Mouse (Mus musculus) right cerebral cortex, adult 18-20 months (tissue): Measurements from ENCODE around the gene Pip5k1c.

Source experiments
- DNase-seq: peaks from one replicate; pipeline ENCODE4 v3.0.0; 2022; ENCODE audit warnings: mixed read lengths

Pip5k1c gene

GRCm38 (mm10) chr10:81284719-81285118 lies 8.0 kb upstream of the Pip5k1c start:
- DNase-seq, result no peak

- DNase-seq, result peak; percentile 84
Measured at GRCm38 (mm10) chr10:81285694-81286450, 6.9 kb upstream of the Pip5k1c start.

DNA sequence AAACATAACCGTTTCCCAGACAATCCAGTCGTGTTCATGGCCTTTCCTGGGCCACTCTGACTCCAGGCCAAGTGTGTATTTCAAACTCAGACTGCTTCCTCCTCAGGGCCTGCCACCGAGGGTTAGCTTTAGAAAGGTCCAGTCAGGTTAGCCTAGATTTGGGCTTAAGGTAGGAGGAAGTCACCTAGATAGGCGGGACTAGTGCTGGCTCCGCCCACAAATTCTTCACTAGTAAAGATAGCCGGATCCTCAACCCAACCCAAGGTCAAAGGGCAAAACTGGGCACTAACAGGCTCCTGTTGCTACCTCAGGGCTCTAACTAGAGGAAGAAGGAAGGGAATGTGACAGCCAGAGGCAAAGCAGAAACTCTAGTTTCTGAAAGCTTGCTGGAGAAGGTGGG lies 6.2 kb upstream of the Pip5k1c start:
- DNase-seq, result no peak

DNA sequence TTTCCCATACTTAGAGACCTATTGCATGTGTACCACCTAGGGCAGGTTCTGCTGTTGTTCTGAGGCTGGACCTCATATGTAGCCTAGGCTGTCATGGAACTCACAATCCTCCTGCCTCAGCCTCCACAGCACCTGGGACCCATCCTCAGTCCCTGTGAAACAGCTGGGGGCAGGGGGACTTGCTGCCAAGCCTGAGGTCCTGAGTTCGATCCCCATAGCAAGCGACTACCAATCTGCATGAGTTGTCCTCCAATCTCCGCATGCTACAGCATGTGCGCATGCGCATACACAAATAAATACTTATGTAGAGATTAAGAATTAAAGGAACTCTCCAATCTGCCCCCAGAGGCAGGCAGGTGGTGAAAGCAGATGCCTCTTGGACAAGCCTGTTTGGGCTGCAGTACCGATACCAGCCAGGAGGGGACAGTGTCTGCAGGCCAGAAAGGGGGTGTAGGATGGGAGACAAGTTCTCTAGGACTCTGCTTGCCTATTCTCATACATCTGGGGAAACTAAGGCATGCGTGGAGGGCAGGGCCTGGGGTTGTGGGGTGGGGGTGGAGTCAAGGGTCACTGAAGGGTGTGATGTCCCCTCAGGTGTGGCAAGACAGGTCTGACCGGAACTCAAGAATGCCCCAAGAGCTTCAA lies 5.1 kb upstream of the Pip5k1c start:
- no peak for DNase-seq

DNA sequence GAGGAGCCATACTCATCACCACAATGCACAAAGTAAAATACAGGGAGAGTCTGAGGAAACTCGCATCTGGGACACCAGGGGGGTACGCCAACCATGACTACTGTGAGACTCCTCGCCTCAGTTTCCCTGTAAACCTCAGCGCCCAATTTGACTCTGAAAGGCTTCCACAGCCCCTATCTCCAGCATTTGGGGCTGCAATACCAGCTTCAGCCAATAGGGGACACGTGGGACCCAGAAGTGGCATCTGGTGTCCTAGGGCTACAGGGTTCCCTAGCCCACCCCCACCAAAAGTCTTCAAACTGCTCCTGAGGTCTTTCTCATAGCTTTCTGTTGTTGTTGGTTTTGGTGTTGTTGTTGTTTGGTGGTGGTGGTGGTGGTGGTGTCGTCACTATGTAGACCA lies 4.2 kb upstream of the Pip5k1c start:
- no peak for DNase-seq

DNA sequence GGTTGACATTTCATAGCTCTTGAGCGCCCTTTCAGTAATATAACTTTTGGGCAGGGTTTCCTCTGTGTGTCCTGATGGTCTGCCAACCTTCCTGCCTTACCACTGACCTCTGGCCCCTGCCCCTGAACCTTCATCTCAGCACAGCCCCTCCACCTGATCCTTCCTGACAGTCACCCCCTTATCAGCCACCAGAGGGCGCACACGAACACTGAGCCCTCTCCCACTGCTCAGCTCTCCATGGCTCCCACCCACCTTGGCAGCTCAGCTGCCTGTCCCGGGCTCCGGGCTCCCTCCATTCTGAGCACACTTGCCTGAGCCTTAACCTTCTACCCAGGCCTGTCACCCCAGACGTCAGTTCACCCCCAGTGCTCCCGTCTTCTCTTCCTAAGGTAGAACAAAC lies 3.5 kb upstream of the Pip5k1c start:
- DNase-seq, result peak; percentile 57

- no peak for DNase-seq
Measured at GRCm38 (mm10) chr10:81289811-81290210, 3.0 kb upstream of the Pip5k1c start.

DNA sequence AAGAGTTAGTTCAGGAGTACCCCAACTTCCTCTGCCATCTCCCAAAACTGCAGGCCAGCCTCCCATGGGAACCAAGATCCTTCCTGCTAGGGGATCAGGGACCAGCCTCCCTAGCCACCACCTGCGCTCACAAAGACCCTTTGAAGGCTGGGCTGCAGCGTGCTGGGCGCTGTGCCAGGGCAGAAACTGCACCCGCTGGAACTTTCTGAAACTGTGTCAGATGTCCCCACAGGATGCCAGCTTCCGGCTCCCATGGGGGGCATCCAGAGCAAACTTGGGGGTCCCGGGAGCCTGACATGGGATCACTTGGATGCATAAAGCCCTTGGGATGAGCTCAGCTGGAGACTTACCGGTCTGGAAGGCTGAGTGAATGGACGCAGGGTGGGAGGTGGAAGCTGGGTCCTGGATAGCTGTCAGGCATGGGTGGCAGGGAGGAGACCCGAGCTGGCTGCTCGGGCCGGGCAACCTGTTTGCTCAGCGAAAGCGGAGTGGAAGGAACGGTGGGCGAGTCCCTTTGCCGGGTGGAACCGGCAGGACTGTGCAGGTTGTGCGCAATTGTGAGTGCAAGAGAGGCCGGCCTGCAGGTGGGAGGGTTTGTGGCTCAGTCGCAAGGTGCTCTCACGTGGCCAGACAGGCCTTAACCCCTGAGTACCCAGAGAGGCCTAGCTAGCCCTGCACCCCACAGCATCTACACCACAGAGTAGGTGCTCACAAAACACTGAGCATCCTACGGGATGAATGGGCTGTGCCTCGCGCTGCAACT lies 1.9 kb upstream of the Pip5k1c start:
- DNase-seq, result no peak

DNA sequence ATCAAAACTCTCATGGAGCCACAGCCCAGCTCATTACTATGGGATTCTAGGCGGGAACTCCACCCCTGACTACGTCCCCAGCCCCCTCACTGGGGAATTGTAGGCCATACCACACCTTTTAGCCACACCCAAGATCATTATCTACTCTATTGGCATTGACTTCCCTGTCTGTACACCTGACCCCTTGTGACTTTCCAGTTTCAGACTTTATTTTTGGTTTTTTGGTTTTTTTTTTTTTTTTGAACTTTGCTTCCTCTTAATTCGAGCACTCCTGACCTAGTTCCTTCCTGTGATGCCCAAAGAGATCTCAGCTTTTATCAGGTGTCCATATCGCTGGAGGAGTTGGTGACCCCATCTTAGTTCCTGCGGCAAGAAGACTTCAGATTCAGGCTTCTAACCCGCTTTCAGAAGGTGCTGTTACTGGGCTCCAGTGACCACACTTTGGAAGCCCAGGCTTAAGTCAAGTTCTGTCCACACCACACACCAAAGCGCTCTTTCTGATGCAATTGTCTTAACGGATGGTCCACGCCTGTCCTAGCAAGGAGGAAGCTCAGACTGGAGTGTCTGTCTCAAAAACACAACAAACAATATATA lies 1.2 kb upstream of the Pip5k1c start, which contains the start of gene Tjp3:
TSS of gene Tjp3 (minus strand) at position 71 of the 594 bp plus-strand sequence.
- DNase-seq, result no peak

DNA sequence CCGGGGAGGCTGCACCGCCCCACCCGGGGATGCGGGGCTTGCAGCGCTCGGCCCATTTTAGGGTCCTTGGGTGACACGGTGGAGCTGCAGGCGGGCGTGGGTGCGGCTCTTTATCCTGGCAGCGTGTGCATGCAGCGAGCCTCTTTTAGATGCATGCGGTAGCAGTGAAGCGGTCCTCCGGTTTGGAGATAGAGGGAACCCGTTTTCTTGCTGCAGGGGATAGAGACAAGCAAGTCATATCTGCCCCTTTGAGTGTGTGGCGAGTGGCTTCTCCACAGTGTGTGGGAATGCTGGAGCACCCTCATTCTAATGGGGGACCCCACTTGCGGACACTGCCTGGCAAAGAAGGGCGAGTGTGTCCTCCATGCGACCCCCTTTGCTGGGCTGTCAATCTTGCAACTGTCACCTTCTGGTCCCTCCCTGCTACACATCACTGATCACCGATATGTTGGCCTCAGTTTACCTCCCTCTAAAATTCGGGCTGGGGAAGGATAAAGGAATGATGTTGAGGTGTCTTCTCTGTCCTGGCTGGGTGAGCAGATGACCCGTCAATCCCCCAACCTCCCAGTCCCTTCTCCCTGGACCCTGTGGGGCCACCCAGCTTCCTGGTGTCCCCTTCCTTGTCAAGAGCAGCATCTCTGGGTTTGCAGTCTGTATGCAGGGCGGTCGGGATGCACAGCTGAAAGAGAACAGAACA lies 719 bp downstream of the Pip5k1c start:
- DNase-seq, result no peak

GRCm38 (mm10) chr10:81294442-81294841 lies 1.7 kb downstream of the Pip5k1c start:
- DNase-seq, result no peak

- peak; percentile 79 for DNase-seq
Measured at GRCm38 (mm10) chr10:81295185-81295584, 2.4 kb downstream of the Pip5k1c start.

DNA sequence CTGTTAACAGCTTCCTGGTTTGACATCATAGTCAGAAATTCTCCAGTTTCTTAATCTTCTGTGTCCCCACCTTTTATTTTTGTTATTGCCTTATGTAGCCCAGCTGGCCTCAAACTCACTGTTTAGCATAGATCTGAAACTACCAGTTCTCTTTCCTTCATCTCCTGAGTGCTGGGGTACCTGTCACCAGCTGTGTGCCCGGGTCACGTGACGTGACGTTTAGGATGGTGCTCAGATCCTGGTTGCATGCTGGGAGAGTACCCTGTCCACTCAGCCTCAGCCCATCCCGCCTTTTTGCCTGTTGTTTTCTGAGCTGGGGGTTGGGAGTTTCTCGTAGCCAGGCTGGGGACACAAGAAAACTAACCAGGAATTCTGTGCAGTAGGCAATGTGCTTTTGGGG lies 4.5 kb downstream of the Pip5k1c start:
- DNase-seq, result no peak

GRCm38 (mm10) chr10:81297845-81298244 lies 5.1 kb downstream of the Pip5k1c start:
- DNase-seq, result no peak

GRCm38 (mm10) chr10:81298369-81299100 lies 5.8 kb downstream of the Pip5k1c start:
- peak; percentile 88 for DNase-seq

DNA sequence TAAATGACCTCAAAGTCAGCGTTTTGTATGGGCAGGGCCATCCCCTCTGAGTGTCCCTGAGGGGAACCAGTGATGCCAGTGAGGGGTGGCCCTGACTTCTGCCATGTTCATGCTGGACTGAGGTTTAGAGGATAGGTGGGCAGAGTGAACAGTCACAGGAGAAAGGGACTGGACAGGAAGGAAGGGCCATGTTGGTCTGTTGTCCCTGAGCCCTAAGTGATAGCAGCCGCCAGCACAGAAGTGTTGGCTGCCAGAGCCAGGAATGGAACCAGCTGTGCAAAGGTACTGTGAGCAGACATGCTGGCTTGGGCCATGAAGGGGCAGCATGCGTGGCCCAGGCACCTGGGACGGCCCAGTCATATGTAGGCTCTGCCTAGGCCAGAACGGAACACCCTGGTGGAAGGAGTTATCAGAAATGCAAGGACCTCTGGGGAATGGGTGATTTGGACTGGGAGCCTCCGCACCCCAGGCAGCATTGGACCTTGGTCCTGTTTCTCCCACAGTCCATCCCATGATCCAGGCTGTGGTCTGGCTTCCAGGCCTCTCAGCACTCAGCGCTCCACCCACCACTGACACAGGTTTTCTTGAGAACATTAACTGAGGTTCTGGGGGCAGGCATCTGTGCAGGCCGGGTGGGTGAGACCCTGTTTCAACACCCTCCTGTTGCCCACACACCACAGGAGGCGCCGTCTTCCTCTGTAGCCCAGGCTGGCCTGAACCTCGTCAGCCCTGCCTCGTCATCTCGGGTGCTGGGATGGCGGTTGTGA lies 7.0 kb downstream of the Pip5k1c start:
- no peak for DNase-seq

- no peak for DNase-seq
Measured at GRCm38 (mm10) chr10:81300352-81300907, 7.7 kb downstream of the Pip5k1c start.

DNA sequence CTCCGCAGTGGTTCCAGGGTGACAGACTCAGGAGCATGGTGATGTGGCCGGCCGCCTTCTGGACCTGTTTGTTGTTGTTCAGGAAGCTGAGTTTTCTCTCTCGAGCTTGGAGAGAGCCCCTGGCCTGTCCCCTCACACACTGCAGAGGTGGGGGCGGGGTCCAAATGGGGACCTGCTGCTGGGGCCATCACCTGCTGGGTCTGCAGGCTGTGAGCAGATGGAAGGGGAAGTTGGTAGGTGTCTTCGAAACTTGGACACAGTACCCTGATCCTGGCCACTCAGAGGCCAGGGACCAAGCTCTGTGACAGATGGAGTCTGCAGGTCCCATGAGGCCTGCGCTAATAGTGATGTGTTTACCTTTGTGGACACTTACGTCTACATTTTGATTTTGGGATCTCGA lies 8.6 kb downstream of the Pip5k1c start:
- DNase-seq, result no peak

- DNase-seq, result no peak
Measured at GRCm38 (mm10) chr10:81302288-81302687, 9.5 kb downstream of the Pip5k1c start.

DNA sequence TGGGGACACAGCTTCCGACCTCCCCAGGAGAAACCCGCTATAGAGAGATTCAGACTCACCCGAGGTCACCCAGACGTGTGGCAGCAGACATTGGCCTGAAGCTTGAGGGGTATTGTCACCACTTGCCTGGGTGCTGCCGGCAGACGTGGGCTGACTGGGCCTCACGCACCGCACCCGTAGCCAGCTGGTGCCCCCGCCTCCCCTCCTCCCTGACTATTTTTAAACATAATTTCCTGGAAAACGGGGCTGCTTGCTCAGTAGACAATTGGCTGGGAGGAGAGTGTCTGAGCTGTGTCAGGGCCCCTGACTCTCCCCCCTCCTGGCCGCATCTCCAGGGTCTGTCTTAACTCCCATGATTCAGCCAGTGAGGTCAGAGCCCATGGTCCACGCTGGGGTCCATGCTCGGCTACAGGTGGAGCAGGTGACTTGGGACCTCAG lies 10.0 kb downstream of the Pip5k1c start:
- DNase-seq, result peak; percentile 87

GRCm38 (mm10) chr10:81303258-81303657 lies 10.5 kb downstream of the Pip5k1c start:
- DNase-seq, result no peak
